Mouse (Mus musculus) ES-Bruce4 (cell line): ENCODE measurements around the gene Dchs1.

Source experiments
- CTCF ChIP-seq: IDR thresholded peaks from one replicate; pipeline ENCODE4 v1.8.1; 2011; ENCODE audit warnings: low read depth, low read length
- EP300 ChIP-seq: IDR thresholded peaks from 2 replicates; pipeline ENCODE4 v1.6.1; 2011; ENCODE audit warnings: low read depth, low read length; ENCODE audit not compliant: insufficient read depth
- POLR2A ChIP-seq: IDR thresholded peaks from one replicate; pipeline ENCODE4 v1.8.1; 2011; ENCODE audit warnings: low read length; ENCODE audit not compliant: insufficient read depth

DNA sequence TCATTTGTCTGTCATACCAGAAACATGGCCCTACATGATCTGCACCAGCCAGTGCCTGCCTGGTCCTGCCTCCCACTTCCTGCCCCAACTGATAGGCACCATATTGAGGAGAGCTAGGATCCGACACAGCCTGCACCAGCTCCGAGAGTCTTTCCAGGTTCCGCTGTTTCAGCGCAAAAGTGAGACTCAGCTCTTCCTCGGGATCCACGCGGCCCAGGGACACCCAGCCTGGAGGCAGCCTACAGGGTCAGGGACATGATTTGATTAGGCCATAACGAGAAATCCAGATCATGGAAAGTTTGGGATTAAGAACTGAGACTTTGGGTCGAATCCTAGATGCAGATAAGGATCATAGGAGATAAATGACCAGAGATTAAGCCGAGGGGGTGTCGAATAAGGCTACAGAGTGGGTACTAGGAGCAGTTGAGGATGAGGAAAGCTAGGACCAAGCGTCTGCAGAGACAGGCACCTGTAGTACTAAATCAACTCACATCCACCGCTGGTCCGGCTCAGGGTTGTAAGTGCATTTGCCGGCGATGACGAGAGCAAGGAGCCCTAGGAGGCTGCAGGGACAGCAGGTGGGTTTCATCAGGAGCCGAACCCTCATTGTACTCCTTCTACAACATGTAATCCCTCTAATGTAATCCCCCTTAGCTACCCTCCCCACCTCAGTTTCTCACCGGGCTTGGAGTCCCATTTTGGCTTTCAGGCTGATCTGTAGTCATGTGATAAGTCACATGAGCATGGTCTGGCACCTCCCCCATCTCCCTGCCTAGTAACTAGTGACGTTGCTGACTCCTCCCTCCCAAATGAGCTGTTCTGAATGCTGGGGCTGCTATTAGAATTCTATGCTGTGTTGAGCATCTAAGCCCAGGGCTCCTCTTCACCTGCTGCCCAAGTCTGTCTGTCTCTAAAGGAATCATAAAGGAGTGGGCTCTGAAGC is 35.7 kb downstream of the Dchs1 start, which contains the start of gene Tpp1:
- TF ChIP-seq POLR2A (peak; percentile 25), CTCF (no peak), EP300 (no peak)
